17 mouse cellular contexts compared by ENCODE assay signal in genomic region chr6:97517616-97518235, GRCm38 (mm10).
DNase-seq lines count a peak whose midpoint lies in the region; ATAC-seq and TF ChIP-seq lines count a peak whose summit lies in the region.
"Had no signal": no experiment of that assay in that cellular context is flagged by ENCODE, and none has a peak within 500 bp of the region (broad histone marks: within the 10 kb centered on the region; RNA-seq: fewer than 3 reads in every experiment).

No protein-coding gene starts in this region.

- no peak for ATAC-seq in heart, embryonic 15.5 days (replicated peaks; ENCODE audit: insufficient number of reproducible peaks, insufficient read depth, low FRiP score, low read depth)
- ATAC-seq in midbrain, embryonic 16.5 days, result no peak
- ATAC-seq in kidney, embryonic 14.5 days (ENCODE audit: low FRiP score, low TSS enrichment), result no peak
- ATAC-seq in forebrain, postnatal 0 days, result no peak
- ATAC-seq: forebrain, embryonic 14.5 days had no signal

- WGBS in heart, embryonic 15.5 days, result 46% methylated on average over 12 of the region's 12 CpGs
- WGBS in midbrain, embryonic 10.5 days, result 58% methylated on average over 12 of the region's 12 CpGs
- WGBS in midbrain, embryonic 16.5 days, result 53% methylated on average over 12 of the region's 12 CpGs
- WGBS in kidney, embryonic 14.5 days, result 34% methylated on average over 12 of the region's 12 CpGs
- 57% methylated on average over 12 of the region's 12 CpGs for WGBS in forebrain, postnatal 0 days

- no peak for DNase-seq in heart, postnatal 36 days
- DNase-seq in midbrain, embryonic 10.5 days (ENCODE audit: low spot score), result no peak
- no peak for DNase-seq in left cerebral cortex, postnatal 14 days (ENCODE audit: low spot score in 2 of 2)
- no peak for DNase-seq in forebrain, postnatal 0 days
- no peak for DNase-seq in gastrocnemius, adult 2 months
- DNase-seq: adrenal gland, adult 8-10 months; B cell, adult 2 months; cerebellum, postnatal 25 days; gastrocnemius, postnatal 14 days; liver, embryonic 13.5 days; thymus, adult 2 months had no signal

- no peak for TF ChIP-seq CTCF in forebrain, postnatal 0 days (IDR thresholded peaks at IDR 0.05; ENCODE audit: low read depth)
- TF ChIP-seq CTCF in gastrocnemius, adult 2 months (IDR thresholded peaks at IDR 0.05), result no peak

- intact Hi-C loops in heart, postnatal 36 days (cut with DNase I), result loop anchor here (2.0 kb wide), 1 partner anchor 59 kb away; no protein-coding TSS in a partner anchor
- intact Hi-C loops in left cerebral cortex, postnatal 14 days (cut with DNase I), result no loop called here
- intact Hi-C loops in gastrocnemius, adult 2 months (cut with DNase I), result no loop called here

- no peaks in the 10 kb centered on the region for H3K27me3 ChIP-seq in heart, embryonic 15.5 days
- no peaks in the 10 kb centered on the region for H3K27me3 ChIP-seq in midbrain, embryonic 10.5 days (ENCODE audit: low read depth, poor library complexity, severe bottlenecking)
- H3K27me3 ChIP-seq in midbrain, embryonic 16.5 days (ENCODE audit: control insufficient read depth, insufficient read depth, low read depth, low read length), result no peaks in the 10 kb centered on the region
- H3K27me3 ChIP-seq in kidney, embryonic 14.5 days (ENCODE audit: control insufficient read depth, insufficient read depth, low read length), result no peaks in the 10 kb centered on the region
- H3K27me3 ChIP-seq in forebrain, postnatal 0 days (ENCODE audit: insufficient read depth, low read length), result no peaks in the 10 kb centered on the region
- H3K27me3 ChIP-seq: embryonic facial prominence, embryonic 13.5 days; liver, embryonic 13.5 days; neural tube, embryonic 15.5 days had no signal

- H3K4me1 ChIP-seq in heart, embryonic 15.5 days (replicated peaks), result peaks cover 14% of the 10 kb centered on the region
- peaks cover 34% of the 10 kb centered on the region for H3K4me1 ChIP-seq in midbrain, embryonic 10.5 days
- H3K4me1 ChIP-seq in midbrain, embryonic 16.5 days (ENCODE audit: control insufficient read depth, insufficient read depth, low read length), result peaks cover 3% of the 10 kb centered on the region; the same call in 1 of the 2 replicates
- H3K4me1 ChIP-seq in kidney, embryonic 14.5 days (ENCODE audit: control insufficient read depth, insufficient read depth, low read length), result peaks cover 9% of the 10 kb centered on the region; the same call in 1 of the 2 replicates
- H3K4me1 ChIP-seq in forebrain, postnatal 0 days (ENCODE audit: insufficient read depth), result no peaks in the 10 kb centered on the region; the same call in 1 of the 2 replicates

- no peak overlapping the region for H3K9ac ChIP-seq in heart, embryonic 15.5 days
- no peak overlapping the region for H3K9ac ChIP-seq in midbrain, embryonic 16.5 days (ENCODE audit: low read depth, low read length)
- no peak overlapping the region for H3K9ac ChIP-seq in kidney, embryonic 14.5 days (ENCODE audit: low read depth, low read length)
- no peak overlapping the region for H3K9ac ChIP-seq in forebrain, postnatal 0 days
- H3K9ac ChIP-seq: embryonic facial prominence, embryonic 13.5 days; liver, embryonic 13.5 days; neural tube, embryonic 15.5 days had no signal

- H3K4me2 ChIP-seq in heart, embryonic 15.5 days, result no peak overlapping the region
- no peak overlapping the region for H3K4me2 ChIP-seq in midbrain, embryonic 16.5 days (ENCODE audit: low read length)
- no peak overlapping the region for H3K4me2 ChIP-seq in kidney, embryonic 14.5 days (replicated peaks; ENCODE audit: low read depth, low read length)
- no peak overlapping the region for H3K4me2 ChIP-seq in forebrain, postnatal 0 days (ENCODE audit: low read depth)
- H3K4me2 ChIP-seq: embryonic facial prominence, embryonic 13.5 days; liver, embryonic 13.5 days; neural tube, embryonic 15.5 days had no signal

- no peaks in the 10 kb centered on the region for H3K9me3 ChIP-seq in heart, embryonic 15.5 days (replicated peaks)
- H3K9me3 ChIP-seq in midbrain, embryonic 10.5 days (replicated peaks), result no peaks in the 10 kb centered on the region
- no peaks in the 10 kb centered on the region for H3K9me3 ChIP-seq in midbrain, embryonic 16.5 days (replicated peaks; ENCODE audit: control insufficient read depth, low read length, poor library complexity, severe bottlenecking)
- no peaks in the 10 kb centered on the region for H3K9me3 ChIP-seq in kidney, embryonic 14.5 days (ENCODE audit: control insufficient read depth, low read length)
- no peaks in the 10 kb centered on the region for H3K9me3 ChIP-seq in forebrain, postnatal 0 days (ENCODE audit: low read length)
- H3K9me3 ChIP-seq: embryonic facial prominence, embryonic 13.5 days; liver, embryonic 13.5 days; neural tube, embryonic 15.5 days had no signal

- no peak overlapping the region for H3K4me3 ChIP-seq in heart, embryonic 15.5 days
- H3K4me3 ChIP-seq in midbrain, embryonic 10.5 days, result no peak overlapping the region
- no peak overlapping the region for H3K4me3 ChIP-seq in midbrain, embryonic 16.5 days (ENCODE audit: low read depth, low read length)
- H3K4me3 ChIP-seq in kidney, embryonic 14.5 days (ENCODE audit: low read length), result no peak overlapping the region
- no peak overlapping the region for H3K4me3 ChIP-seq in forebrain, postnatal 0 days (ENCODE audit: low read depth, low read length)
- H3K4me3 ChIP-seq in gastrocnemius, adult 2 months, result no peak overlapping the region
- H3K4me3 ChIP-seq: embryonic facial prominence, embryonic 13.5 days; liver, embryonic 13.5 days; neural tube, embryonic 15.5 days had no signal

- H3K36me3 ChIP-seq in heart, embryonic 15.5 days, result no peaks in the 10 kb centered on the region
- no peaks in the 10 kb centered on the region for H3K36me3 ChIP-seq in midbrain, embryonic 10.5 days
- H3K36me3 ChIP-seq in midbrain, embryonic 16.5 days (ENCODE audit: control insufficient read depth, insufficient read depth, low read length), result no peaks in the 10 kb centered on the region
- no peaks in the 10 kb centered on the region for H3K36me3 ChIP-seq in kidney, embryonic 14.5 days (ENCODE audit: control insufficient read depth, insufficient read depth, low read length)
- H3K36me3 ChIP-seq in forebrain, postnatal 0 days (ENCODE audit: insufficient read depth), result no peaks in the 10 kb centered on the region
- H3K36me3 ChIP-seq: embryonic facial prominence, embryonic 13.5 days; liver, embryonic 13.5 days; neural tube, embryonic 15.5 days had no signal

- 0 out of 2 replicates have a peak overlapping the region, but pooled peaks have one; percentile 9 for H3K27ac ChIP-seq in heart, embryonic 15.5 days
- H3K27ac ChIP-seq in midbrain, embryonic 10.5 days (replicated peaks), result peak overlapping the region; percentile 55
- no peak overlapping the region for H3K27ac ChIP-seq in midbrain, embryonic 16.5 days (ENCODE audit: low read length)
- peak overlapping the region; percentile 11; the same call in 1 of the 2 replicates for H3K27ac ChIP-seq in kidney, embryonic 14.5 days (ENCODE audit: low read depth, low read length)
- H3K27ac ChIP-seq in forebrain, postnatal 0 days (ENCODE audit: low read depth, low read length), result no peak overlapping the region
- H3K27ac ChIP-seq in gastrocnemius, adult 2 months, result no peak overlapping the region
- H3K27ac ChIP-seq: embryonic facial prominence, embryonic 13.5 days; liver, embryonic 13.5 days; neural tube, embryonic 15.5 days had no signal

Comparison
In these comparisons a context has a peak if more than half of its experiments do, and no peak if none do; other contexts are left out.
1. H3K27ac ChIP-seq: peak in heart, embryonic 15.5 days (single experiment), midbrain, embryonic 10.5 days (single experiment) and kidney, embryonic 14.5 days (single experiment); none in midbrain, embryonic 16.5 days (single experiment), forebrain, postnatal 0 days (single experiment) and gastrocnemius, adult 2 months (single experiment).